Mouse (Mus musculus): ENCODE results near the gene Mdga1. TPM values are rescaled to one million over a fixed set of nuclear protein-coding genes. Genes with fewer than 3 reads are reported as not detected.

Mdga1 gene
- total RNA-seq, 2 experiments from 2014 or later, result 27.8 to 32.7 TPM

DNA sequence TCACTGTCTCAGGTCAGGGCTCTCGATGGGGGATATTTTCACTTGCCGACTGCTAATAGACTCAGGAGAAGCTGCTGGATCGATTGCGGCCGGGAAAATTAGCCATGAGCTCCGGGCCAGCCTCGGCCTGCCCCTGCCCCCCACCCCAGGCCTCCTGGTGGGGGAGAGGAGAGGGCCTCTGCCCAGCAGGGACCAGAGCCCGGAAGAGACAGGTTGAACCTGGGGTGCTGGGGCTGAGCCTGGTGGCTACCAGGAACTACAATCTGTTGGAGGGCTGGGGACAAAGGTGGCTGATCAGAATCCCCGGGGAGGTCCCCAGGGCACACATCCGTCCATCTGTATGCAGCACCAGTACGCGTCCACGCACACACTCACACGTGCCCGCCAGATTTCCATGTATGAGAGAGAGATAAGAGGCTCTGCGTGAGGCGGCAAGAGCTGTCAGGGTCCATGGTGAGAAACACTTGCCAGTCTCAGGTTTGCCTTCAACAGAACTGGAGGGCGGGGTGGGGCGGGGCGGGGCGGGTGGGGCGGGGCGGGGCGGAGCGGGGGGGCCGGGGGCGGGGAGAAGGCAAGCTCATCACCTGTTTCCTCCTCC is 95.7 kb downstream of the Mdga1 start:
- intact Hi-C loops (cut with DNase I), result no loop called here
- no peak for TF ChIP-seq CTCF (IDR thresholded peaks at IDR 0.05)
- peak overlapping the region; percentile 28; the same call in 1 of the 2 replicates for H3K27ac ChIP-seq
- DNase-seq (ENCODE audit: extremely low spot score in 1 of 2, low spot score in 2 of 2), result no peak
- peak overlapping the region; percentile 5; the same call in 1 of the 2 replicates for H3K4me3 ChIP-seq

DNA sequence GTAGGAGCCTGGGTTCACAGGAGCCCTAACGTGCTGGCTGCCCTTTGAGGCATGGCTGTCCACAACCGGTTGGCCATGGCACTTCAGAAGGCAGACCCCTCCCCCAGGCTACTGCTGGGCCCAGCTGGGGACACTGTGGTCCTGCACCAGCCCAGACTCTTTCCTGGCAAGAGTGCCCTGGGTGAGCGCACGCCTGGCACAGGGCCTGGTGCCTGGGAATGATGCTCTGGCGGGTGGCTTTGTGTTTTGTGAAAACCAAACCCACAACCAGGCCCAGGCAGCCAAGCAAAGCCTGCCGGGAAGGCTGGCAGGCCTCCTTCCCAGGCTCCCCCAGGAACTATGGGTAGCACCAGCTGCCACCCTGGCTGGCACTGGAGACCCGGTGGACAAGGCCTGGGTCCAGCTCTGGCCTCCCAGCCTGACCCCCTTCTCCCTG is 96.3 kb downstream of the Mdga1 start:
- no peak overlapping the region for H3K4me3 ChIP-seq
- intact Hi-C loops (cut with DNase I), result no loop called here
- peak overlapping the region; percentile 28 for H3K27ac ChIP-seq
- peak; percentile 65 to 84 for DNase-seq (ENCODE audit: extremely low spot score in 1 of 2, low spot score in 2 of 2)
- TF ChIP-seq CTCF (IDR thresholded peaks at IDR 0.05), result no peak

DNA sequence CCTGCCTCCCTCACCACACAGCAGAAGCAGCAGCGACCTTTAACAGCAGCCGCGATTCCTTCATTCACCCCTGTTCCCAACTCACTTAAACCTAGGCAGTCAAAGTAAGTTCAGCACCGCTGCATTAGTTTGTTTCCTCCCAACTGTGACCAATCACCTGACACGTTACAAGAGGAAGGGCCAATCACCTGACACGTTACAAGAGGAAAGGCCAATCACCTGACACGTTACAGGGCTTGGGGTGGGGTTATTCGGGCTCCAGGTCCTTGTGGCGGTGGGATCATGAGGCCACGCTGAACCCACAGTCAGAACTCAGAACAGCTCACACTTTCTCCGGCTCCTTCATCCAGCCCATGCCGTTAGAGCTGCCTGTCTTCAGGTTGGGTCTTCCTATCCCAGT is 99.6 kb downstream of the Mdga1 start:
- Histone ChIP-seq H3K27ac (no peak overlapping the region), H3K4me3 (no peak overlapping the region)
- TF ChIP-seq CTCF (IDR thresholded peaks at IDR 0.05), result no peak
- intact Hi-C loops (cut with DNase I), result no loop called here
- no peak for DNase-seq (ENCODE audit: extremely low spot score in 1 of 2, low spot score in 2 of 2)

DNA sequence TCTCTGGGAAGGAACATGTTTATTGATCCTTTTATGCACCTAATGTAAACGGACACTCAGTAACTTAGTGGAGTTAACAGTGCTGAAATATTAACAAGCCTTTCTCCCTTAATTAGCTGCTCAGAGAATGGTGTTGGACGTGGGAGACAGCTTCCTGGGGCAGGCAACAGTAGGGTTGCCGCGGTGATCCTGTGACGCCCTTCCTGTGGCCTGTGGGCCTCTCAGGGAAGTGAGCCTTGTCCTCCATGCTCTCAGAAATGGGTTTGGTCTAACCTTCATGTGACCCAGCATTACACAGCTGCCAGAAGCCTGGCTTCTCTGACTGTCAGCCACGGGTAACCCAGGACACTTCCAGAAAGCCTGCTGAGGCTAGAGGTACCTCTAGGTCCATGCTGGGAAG is 104.0 kb downstream of the Mdga1 start:
- no peak overlapping the region for H3K27ac ChIP-seq
- H3K4me3 ChIP-seq, result no peak overlapping the region
- TF ChIP-seq CTCF (IDR thresholded peaks at IDR 0.05), result no peak
- no peak for DNase-seq (ENCODE audit: extremely low spot score in 1 of 2, low spot score in 2 of 2)
- intact Hi-C loops (cut with DNase I), result no loop called here

DNA sequence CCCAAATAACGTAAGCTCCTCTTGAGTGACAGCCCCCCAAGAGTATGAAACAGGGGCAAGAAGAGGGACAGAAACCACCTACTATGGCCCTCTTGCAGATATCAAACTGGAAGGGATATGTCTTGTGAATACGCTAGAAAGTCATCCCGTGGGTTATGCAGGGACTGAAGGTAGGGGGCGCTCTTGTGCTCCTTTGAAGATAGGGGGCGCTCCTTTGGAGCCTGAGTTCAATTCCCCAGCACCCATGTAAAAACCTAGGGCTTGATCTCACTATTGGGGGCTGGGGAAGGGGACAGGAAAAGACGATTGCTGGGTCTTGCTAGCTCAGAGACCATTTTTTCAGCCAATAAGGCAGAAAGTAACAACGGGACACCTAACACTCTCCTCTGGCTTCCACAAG is 105.4 kb downstream of the Mdga1 start:
- no peak overlapping the region for H3K4me3 ChIP-seq
- intact Hi-C loops (cut with DNase I), result no loop called here
- DNase-seq (ENCODE audit: extremely low spot score in 1 of 2, low spot score in 2 of 2), result no peak
- peak; percentile 36 for TF ChIP-seq CTCF (IDR thresholded peaks at IDR 0.05)
- no peak overlapping the region for H3K27ac ChIP-seq

DNA sequence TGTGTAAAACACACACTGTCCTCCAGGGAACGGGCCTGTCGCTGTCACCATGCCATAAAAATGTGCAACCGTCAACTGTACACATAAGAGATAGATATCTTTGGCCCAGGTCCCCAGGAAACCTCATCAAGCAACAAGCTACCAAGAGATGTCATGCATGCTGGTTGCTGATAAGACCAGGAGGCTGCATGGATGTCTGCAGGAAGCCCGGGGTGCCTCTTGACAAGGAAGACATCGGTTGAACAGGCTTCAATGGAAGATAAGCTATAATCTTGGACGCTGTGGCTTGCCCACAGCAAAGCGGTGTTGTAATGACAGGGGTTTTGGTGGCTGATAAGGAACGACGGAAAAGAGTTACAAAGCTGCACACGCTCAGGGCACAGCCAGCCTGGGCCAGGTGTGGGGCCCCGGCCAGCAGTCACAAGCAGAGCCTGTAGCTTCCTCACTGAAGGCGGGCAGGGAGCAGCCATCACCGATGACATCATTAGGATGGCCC is 110.1 kb downstream of the Mdga1 start:
- DNase-seq (ENCODE audit: extremely low spot score in 1 of 2, low spot score in 2 of 2), result no peak
- no peak for TF ChIP-seq CTCF (IDR thresholded peaks at IDR 0.05)
- intact Hi-C loops (cut with DNase I), result no loop called here
- H3K27ac ChIP-seq, result no peak overlapping the region
- no peak overlapping the region for H3K4me3 ChIP-seq

DNA sequence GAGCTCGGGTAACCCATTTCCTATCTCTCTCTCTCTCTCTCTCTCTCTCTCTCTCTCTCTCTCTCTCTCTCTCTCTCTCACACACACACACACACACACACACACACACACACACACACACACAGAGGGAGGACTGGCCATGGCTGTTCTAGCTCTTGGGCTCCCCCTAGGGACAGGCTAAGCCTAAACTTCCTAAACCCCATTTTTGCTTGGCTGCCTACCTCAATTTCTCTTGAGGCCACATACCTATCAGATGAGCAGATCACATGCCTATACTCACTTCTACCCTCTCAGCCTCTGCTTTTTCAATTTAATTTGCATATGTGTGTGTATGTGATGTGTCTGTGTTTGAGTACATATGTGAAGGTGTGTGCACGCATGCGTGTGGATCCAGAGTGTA is 111.1 kb downstream of the Mdga1 start:
- DNase-seq (ENCODE audit: extremely low spot score in 1 of 2, low spot score in 2 of 2), result peak in 1 of 2 experiments; percentile 36
- intact Hi-C loops (cut with DNase I), result no loop called here
- H3K27ac ChIP-seq, result no peak overlapping the region
- peak; percentile 46 for TF ChIP-seq CTCF (IDR thresholded peaks at IDR 0.05)
- H3K4me3 ChIP-seq, result no peak overlapping the region

DNA sequence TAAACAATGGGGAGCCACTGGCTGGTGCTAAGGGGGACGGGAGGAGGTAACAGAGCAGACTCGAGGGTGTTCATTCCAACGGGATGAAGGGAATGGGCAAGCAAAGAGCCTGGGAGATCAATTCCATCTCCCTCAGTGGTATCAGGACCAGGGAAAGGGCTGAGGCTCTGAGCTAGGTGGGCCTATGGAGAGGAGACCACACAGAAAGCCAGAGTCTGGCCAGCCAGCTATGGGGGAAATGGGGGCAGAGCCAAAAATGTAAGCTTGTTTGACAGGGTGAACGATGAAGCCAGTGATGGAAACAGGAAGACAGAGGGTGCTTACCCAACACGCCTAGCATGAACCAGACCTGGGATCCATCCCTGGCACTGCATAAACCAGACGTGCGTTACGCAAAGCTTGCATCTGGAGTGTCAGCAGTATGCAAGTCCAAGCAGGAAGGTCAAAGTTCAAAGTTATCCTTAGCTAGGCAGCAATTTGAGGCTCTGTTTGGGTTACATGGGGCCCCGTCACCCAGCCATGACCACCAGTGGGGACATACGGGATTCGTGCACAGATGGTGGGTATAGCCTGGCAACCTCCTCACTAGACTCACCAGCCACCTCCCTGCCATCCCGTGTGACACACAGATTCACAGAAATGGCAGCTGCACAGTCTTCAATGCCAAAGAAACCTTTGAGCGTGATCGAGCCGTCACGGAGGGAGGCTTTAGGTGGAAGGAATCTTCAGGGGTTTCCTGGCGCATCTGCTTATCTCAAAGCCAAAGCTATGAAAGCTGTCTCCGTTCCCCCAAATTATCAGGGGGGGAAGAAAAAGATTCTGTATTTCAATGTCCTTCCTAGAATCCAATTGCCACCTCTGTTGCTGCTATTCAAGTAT is 113.9 kb downstream of the Mdga1 start:
- H3K27ac ChIP-seq, result no peak overlapping the region
- no peak for DNase-seq (ENCODE audit: extremely low spot score in 1 of 2, low spot score in 2 of 2)
- intact Hi-C loops (cut with DNase I), result no loop called here

DNA sequence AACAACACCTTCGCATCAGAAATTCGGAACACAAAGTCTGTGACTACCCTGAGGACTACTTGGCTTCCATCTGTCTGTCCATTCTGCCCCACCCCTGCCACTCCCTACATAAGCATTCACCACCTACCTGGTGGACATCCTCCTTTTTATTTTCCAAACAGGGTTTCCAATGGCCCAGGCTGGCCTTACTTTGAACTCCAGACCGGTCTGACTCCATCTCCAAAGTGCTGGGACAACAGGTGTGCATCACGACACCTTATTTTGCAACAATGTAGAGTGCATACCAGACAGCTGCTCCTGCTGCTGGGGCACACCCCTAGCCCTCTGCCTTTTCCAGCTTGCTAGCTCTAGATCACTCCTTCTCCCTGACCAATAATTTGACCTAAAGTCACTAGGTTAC is 115.1 kb downstream of the Mdga1 start:
- TF ChIP-seq CTCF (IDR thresholded peaks at IDR 0.05), result no peak
- no peak for DNase-seq (ENCODE audit: extremely low spot score in 1 of 2, low spot score in 2 of 2)
- Histone ChIP-seq H3K27ac (no peak overlapping the region), H3K4me3 (no peak overlapping the region)
- intact Hi-C loops (cut with DNase I), result no loop called here

More for the DNA sequence above, 113.9 kb downstream of the Mdga1 start:
- no peak for TF ChIP-seq CTCF (IDR thresholded peaks at IDR 0.05)
- H3K4me3 ChIP-seq, result no peak overlapping the region

DNA sequence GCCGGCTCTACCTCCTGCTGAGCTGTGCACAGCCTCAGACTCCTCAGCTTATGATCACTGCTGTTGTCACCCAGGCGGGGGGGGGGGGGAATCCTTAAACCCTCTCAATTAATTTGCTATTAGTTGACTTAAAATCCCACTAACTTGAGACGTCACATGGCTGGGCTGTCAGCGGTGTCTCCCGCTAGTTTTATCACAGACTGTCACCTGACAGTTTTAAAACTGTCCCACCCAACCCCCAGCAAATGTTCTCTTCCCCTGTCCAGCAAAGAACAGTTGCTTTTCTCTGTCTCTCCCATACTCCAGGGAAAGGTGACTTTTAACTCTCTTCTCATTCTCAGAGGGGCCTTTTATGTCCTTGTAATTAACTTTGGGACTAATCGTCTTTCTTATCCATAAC is 115.5 kb downstream of the Mdga1 start:
- Histone ChIP-seq H3K4me3 (no peak overlapping the region), H3K27ac (no peak overlapping the region)
- no peak for TF ChIP-seq CTCF (IDR thresholded peaks at IDR 0.05)
- DNase-seq (ENCODE audit: extremely low spot score in 1 of 2, low spot score in 2 of 2), result no peak
- intact Hi-C loops (cut with DNase I), result no loop called here

DNA sequence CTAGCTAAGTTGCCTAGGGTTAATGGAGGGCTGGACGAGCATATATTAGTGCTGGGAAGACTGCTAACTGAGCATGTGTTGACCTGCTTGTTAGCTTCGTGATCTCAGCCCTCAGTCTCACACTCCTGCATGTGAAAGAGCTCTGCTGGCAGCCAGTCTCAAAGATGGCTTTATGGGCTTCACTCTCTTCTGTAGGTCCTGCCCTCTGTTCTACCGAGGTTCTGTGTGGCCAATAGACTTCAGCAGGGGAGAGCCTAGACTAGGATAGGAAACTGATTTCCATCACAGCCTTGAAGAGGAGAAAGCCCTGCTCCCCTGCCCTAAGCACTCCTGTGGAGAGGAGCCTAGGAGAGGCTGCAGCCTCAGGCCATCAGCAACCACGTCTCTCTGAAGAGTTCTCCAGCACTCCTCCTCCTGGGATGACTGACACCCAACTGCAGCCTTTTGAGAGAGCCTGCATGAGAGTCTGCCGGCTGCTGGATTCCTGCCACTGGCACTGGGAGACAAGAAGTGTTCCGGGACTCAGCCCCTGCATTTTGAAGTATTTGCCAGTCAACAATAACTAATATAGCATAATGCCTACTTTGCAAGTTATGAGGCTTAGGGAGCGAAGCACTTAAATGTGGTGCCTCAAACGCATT is 116.9 kb downstream of the Mdga1 start:
- no peak for TF ChIP-seq CTCF (IDR thresholded peaks at IDR 0.05)
- no peak for DNase-seq (ENCODE audit: extremely low spot score in 1 of 2, low spot score in 2 of 2)
- intact Hi-C loops (cut with DNase I), result no loop called here
- no peak overlapping the region for H3K4me3 ChIP-seq
- H3K27ac ChIP-seq, result no peak overlapping the region

DNA sequence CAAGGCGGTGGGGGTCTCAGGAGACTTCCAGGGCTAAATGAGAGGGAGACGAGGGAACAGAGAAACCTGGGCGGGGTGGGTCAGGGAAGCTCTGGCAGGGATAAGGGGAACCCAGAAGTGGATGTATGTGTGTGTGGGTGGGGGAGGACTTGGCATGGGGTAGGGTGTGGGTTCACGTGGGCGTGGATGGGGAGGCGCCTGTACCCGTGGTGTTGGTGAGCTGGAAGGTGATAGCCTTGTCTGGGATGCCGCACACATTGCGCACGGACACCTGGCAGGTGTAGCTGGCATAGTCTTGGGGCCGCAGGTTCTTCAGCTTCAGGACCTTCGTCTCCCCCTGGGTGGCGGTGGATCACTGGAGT is 120.5 kb downstream of the Mdga1 start:
- intact Hi-C loops (cut with DNase I), result loop anchor here (2.0 kb wide), 1 partner anchor 53 kb away; no protein-coding TSS in a partner anchor
- Histone ChIP-seq H3K27ac (no peak overlapping the region), H3K4me3 (no peak overlapping the region)
- no peak for TF ChIP-seq CTCF (IDR thresholded peaks at IDR 0.05)
- DNase-seq (ENCODE audit: extremely low spot score in 1 of 2, low spot score in 2 of 2), result no peak
